Mouse (Mus musculus) midbrain, embryonic 11.5 days (tissue): ENCODE measurements around the gene A830031A19Rik. TPM values are rescaled to one million over a fixed set of nuclear protein-coding genes. Genes with fewer than 3 reads are reported as not detected.

Source experiments
- ATAC-seq: fragments of 200-750 bp; cut with Nextera tagmentation; 2 replicates; pipeline ENCODE4 v1.8.0; 2017; ENCODE audit warnings: moderate TSS enrichment, moderate library complexity; ENCODE audit not compliant: low FRiP score
- DNase-seq: peaks from one replicate; pipeline ENCODE4 v3.0.0; 2015; ENCODE audit warnings: low spot score; ENCODE audit errors: missing footprints
- H3K27ac ChIP-seq: fragments of 300-500 bp; sonication (generic); 2 replicates; pipeline ENCODE4 v1.5.1; 2014; ENCODE audit warnings: low read depth, low read length
- H3K27me3 ChIP-seq: fragments of 300-500 bp; sonication (generic); 2 replicates; pipeline ENCODE4 v1.6.1; 2014; ENCODE audit warnings: mild to moderate bottlenecking, low read length, moderate library complexity, mixed read lengths; ENCODE audit not compliant: control insufficient read depth, insufficient read depth
- H3K36me3 ChIP-seq: fragments of 300-500 bp; sonication (generic); 2 replicates; pipeline ENCODE4 v1.6.1; 2014; ENCODE audit warnings: mild to moderate bottlenecking, low read length, moderate library complexity, mixed read lengths; ENCODE audit not compliant: control insufficient read depth, insufficient read depth
- H3K4me1 ChIP-seq: fragments of 300-500 bp; sonication (generic); 2 replicates; pipeline ENCODE4 v1.6.1; 2014; ENCODE audit warnings: low read length; ENCODE audit not compliant: control insufficient read depth, insufficient read depth
- H3K4me2 ChIP-seq: fragments of 300-500 bp; sonication (generic); 2 replicates; pipeline ENCODE4 v1.6.1; 2014; ENCODE audit warnings: mild to moderate bottlenecking, moderate library complexity
- H3K4me3 ChIP-seq: fragments of 300-500 bp; sonication (generic); 2 replicates; pipeline ENCODE4 v1.5.1; 2014; ENCODE audit warnings: low read depth, low read length
- H3K9ac ChIP-seq: fragments of 300-500 bp; sonication (generic); 2 replicates; pipeline ENCODE4 v1.6.1; 2014; ENCODE audit warnings: low read length
- H3K9me3 ChIP-seq: fragments of 300-500 bp; sonication (generic); 2 replicates; pipeline ENCODE4 v1.6.1; 2016; ENCODE audit warnings: low read length; ENCODE audit not compliant: control insufficient read depth
- WGBS: fragments of 180-500 bp; shearing (Covaris S2); extraction: QIAGEN DNeasy Blood & Tissue Kit; methylation state at CpG from one replicate; pipeline ENCODE4 v1.1.7; 2014; 5-methylcytosine and 5-hydroxymethylcytosine counted together
- polyA plus RNA-seq: library from polyadenylated mRNA; unstranded; fragments of >200 nt; fragmentation: Nextera tagmentation; extraction: Ambion mirVana; gene quantifications from 2 replicates; pipeline ENCODE4 v1.2.1, GENCODE M21; 2014

A830031A19Rik gene
- polyA plus RNA-seq, 1 experiment from 2014 or later, result not detected

GRCm38 (mm10) chr11:24098662-24099061 lies 23.8 kb upstream of the A830031A19Rik start:
- peak; percentile 81 for DNase-seq

GRCm38 (mm10) chr11:24098069-24098468 lies 23.2 kb upstream of the A830031A19Rik start:
- H3K9me3 ChIP-seq, result no peaks in the 10 kb centered on the region
- H3K4me1 ChIP-seq, result peaks cover 37% of the 10 kb centered on the region
- H3K27ac ChIP-seq, result no peak overlapping the region
- H3K36me3 ChIP-seq, result no peaks in the 10 kb centered on the region
- H3K4me2 ChIP-seq, result no peak overlapping the region
- 87% methylated on average over 5 of the region's 5 CpGs for WGBS
- no peak overlapping the region for H3K4me3 ChIP-seq
- H3K9ac ChIP-seq, result no peak overlapping the region
- no peaks in the 10 kb centered on the region for H3K27me3 ChIP-seq
- no peak for ATAC-seq
- DNase-seq, result peak; percentile 69

More at GRCm38 (mm10) chr11:24098662-24099061, 23.8 kb upstream of the A830031A19Rik start:
- Histone ChIP-seq H3K9me3 (no peaks in the 10 kb centered on the region), H3K9ac (no peak overlapping the region), H3K36me3 (no peaks in the 10 kb centered on the region), H3K4me2 (no peak overlapping the region), H3K4me1 (peaks cover 39% of the 10 kb centered on the region), H3K27me3 (no peaks in the 10 kb centered on the region), H3K4me3 (no peak overlapping the region), H3K27ac (no peak overlapping the region)
- WGBS, result 46% methylated on average over 3 of the region's 3 CpGs
- peak; percentile 43; the same call in 1 of the 2 replicates for ATAC-seq

DNA sequence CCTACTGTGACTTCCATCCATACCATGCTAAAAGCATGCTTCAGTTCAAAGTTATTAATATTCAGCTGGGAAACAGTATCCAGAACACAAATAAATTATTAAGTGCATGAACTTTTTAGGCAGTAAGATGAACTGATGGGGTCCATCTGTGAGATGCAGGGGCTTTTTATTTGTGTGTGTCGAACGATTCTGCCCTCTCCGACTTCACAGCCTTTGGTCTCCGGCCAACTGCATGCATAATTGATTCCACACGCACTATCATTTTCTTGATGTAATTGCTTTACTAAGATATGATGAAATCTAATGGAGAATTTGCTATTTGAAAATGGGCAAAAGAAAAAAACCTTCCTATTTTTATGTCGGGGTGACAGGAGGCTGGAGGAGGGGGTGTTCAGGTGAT lies 22.2 kb upstream of the A830031A19Rik start:
- Histone ChIP-seq H3K36me3 (no peaks in the 10 kb centered on the region), H3K4me3 (no peak overlapping the region), H3K27ac (no peak overlapping the region), H3K27me3 (no peaks in the 10 kb centered on the region), H3K9me3 (no peaks in the 10 kb centered on the region), H3K9ac (no peak overlapping the region), H3K4me1 (peaks cover 35% of the 10 kb centered on the region), H3K4me2 (no peak overlapping the region)
- DNase-seq, result peak; percentile 79
- ATAC-seq, result no peak
- WGBS, result 62% methylated on average over 6 of the region's 6 CpGs

- Histone ChIP-seq H3K9me3 (no peaks in the 10 kb centered on the region), H3K9ac (no peak overlapping the region), H3K36me3 (no peaks in the 10 kb centered on the region), H3K4me2 (no peak overlapping the region), H3K4me3 (no peak overlapping the region), H3K27ac (no peak overlapping the region), H3K4me1 (peaks cover 35% of the 10 kb centered on the region), H3K27me3 (no peaks in the 10 kb centered on the region)
- peak; percentile 69 for DNase-seq
- ATAC-seq, result no peak
- 60% methylated on average over 6 of the region's 6 CpGs for WGBS
Measured at GRCm38 (mm10) chr11:24096483-24096882, 21.6 kb upstream of the A830031A19Rik start.

DNA sequence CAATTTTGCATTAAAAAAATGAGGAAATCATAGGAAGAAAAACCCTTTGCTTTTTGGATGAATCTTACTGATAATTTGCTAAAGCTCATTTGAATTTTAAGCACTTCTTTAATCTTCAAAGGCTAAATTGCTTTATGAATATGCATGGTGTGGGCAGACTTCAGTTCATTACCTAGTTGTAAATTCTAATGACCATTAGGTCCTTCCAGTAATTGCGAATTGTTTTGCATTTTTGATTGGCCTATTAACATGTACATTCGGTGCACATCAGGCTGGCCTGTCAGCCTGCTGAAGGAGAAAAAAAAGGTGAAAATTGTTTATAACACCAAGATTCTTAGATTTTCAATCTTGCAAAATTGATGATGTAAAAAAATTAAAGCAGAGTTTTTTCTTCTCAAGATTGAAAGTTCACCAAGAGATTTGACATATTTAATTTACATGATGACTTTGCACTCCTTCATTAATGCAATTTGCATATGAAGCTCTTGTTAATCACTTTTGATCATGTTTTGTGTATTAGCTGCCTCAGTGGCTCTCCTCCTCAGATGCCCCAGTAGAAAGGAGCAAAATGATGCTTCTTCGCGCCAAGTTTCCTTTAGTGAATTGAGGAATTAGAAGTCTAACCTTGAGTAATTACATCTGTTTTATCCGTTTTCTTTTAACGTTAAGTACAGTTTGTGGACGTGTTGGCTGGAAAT lies 21.0 kb upstream of the A830031A19Rik start:
- H3K4me1 ChIP-seq, result peaks cover 35% of the 10 kb centered on the region
- DNase-seq, result no peak
- no peak overlapping the region for H3K4me2 ChIP-seq

DNA sequence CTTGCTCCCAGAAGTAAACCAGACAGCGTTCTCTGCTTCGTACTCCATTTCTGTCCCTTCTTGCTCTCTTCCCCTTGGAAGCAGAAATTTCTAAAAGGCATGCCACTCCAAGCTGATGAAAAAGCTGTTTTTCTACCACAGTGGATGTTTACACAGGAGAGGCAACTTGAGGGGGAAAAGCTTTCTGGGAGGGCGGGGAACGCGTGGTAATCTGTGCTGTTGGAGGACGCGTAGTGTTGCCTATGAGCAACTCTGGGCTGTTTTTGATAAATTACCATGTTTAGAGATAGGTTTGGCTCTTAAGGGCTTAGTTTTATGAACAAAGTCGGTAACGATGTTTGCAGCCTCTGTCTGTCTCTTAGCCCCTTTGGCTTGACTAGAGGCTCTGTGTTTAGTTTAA lies 20.4 kb upstream of the A830031A19Rik start:
- no peak overlapping the region for H3K9ac ChIP-seq
- ATAC-seq (no peak), DNase-seq (peak; percentile 88)
- no peak overlapping the region for H3K4me3 ChIP-seq
- 65% methylated on average over 9 of the region's 9 CpGs for WGBS
- H3K27ac ChIP-seq, result no peak overlapping the region
- peaks cover 32% of the 10 kb centered on the region for H3K4me1 ChIP-seq
- H3K27me3 ChIP-seq, result no peaks in the 10 kb centered on the region
- H3K4me2 ChIP-seq, result no peak overlapping the region
- H3K9me3 ChIP-seq, result no peaks in the 10 kb centered on the region
- H3K36me3 ChIP-seq, result no peaks in the 10 kb centered on the region

More for the DNA sequence above, 21.0 kb upstream of the A830031A19Rik start:
- Histone ChIP-seq H3K9me3 (no peaks in the 10 kb centered on the region), H3K27me3 (no peaks in the 10 kb centered on the region), H3K27ac (no peak overlapping the region), H3K9ac (no peak overlapping the region), H3K36me3 (no peaks in the 10 kb centered on the region), H3K4me3 (no peak overlapping the region)
- no peak for ATAC-seq
- WGBS, result 82% methylated on average over 7 of the region's 7 CpGs

- Histone ChIP-seq H3K4me3 (no peak overlapping the region), H3K27ac (no peak overlapping the region), H3K36me3 (no peaks in the 10 kb centered on the region), H3K9me3 (no peaks in the 10 kb centered on the region), H3K4me2 (no peak overlapping the region), H3K4me1 (peaks cover 23% of the 10 kb centered on the region), H3K9ac (no peak overlapping the region), H3K27me3 (no peaks in the 10 kb centered on the region)
- ATAC-seq, result no peak
- DNase-seq, result peak; percentile 81
- 66% methylated on average over 5 of the region's 5 CpGs for WGBS
Measured at GRCm38 (mm10) chr11:24094086-24094487, 19.2 kb upstream of the A830031A19Rik start.

- ATAC-seq (no peak), DNase-seq (no peak)
- H3K4me1 ChIP-seq, result peaks cover 27% of the 10 kb centered on the region
- H3K9ac ChIP-seq, result no peak overlapping the region
- H3K9me3 ChIP-seq, result no peaks in the 10 kb centered on the region
- WGBS, result 55% methylated on average over 3 of the region's 3 CpGs
- H3K4me3 ChIP-seq, result no peak overlapping the region
- no peak overlapping the region for H3K4me2 ChIP-seq
- H3K27ac ChIP-seq, result no peak overlapping the region
- no peaks in the 10 kb centered on the region; the same call in 1 of the 2 replicates for H3K36me3 ChIP-seq
- H3K27me3 ChIP-seq, result no peaks in the 10 kb centered on the region
Measured at GRCm38 (mm10) chr11:24092618-24093017, 17.8 kb upstream of the A830031A19Rik start.

GRCm38 (mm10) chr11:24091393-24092080 lies 16.7 kb upstream of the A830031A19Rik start:
- peaks cover 23% of the 10 kb centered on the region for H3K4me1 ChIP-seq
- ATAC-seq (no peak), DNase-seq (peak; percentile 83)

More at GRCm38 (mm10) chr11:24091393-24092080, 16.7 kb upstream of the A830031A19Rik start:
- WGBS, result 30% methylated on average over 15 of the region's 15 CpGs
- Histone ChIP-seq H3K27ac (no peak overlapping the region), H3K9ac (no peak overlapping the region), H3K4me2 (no peak overlapping the region), H3K27me3 (no peaks in the 10 kb centered on the region), H3K9me3 (no peaks in the 10 kb centered on the region), H3K4me3 (no peak overlapping the region), H3K36me3 (no peaks in the 10 kb centered on the region; the same call in 1 of the 2 replicates)
